Mouse (Mus musculus) adrenal gland, adult (tissue): ENCODE measurements around the gene Plcl1.
"Not testable (repeated sequence)": the region's sequence is repeated elsewhere in the genome, so short reads cannot be mapped to it uniquely, and the experiment has no call there.

Source experiments
- DNase-seq, 2 experiments: peaks; one replicate each; pipeline ENCODE4 v3.0.0; 2022 to 2023; ENCODE audit warnings: low spot score in 1 of 2; ENCODE audit not compliant: inconsistent age in 2 of 2

The Plcl1 gene

GRCm38 (mm10) chr1:55437095-55437494, 31.4 kb downstream of the Plcl1 start:
- no peak for DNase-seq

GRCm38 (mm10) chr1:55438617-55439016, 32.9 kb downstream of the Plcl1 start:
- no peak for DNase-seq

- no peak for DNase-seq
Measured at GRCm38 (mm10) chr1:55445043-55445688, 39.4 kb downstream of the Plcl1 start.

GRCm38 (mm10) chr1:55445689-55446044, 39.9 kb downstream of the Plcl1 start:
- DNase-seq, result no peak

- DNase-seq, result no peak
Measured at GRCm38 (mm10) chr1:55446273-55446672, 40.6 kb downstream of the Plcl1 start.

- DNase-seq, result no peak
Measured at GRCm38 (mm10) chr1:55446876-55447275, 41.2 kb downstream of the Plcl1 start.

GRCm38 (mm10) chr1:55447661-55448060, 41.9 kb downstream of the Plcl1 start:
- DNase-seq, result no peak

- no peak for DNase-seq
Measured at GRCm38 (mm10) chr1:55448104-55448503, 42.4 kb downstream of the Plcl1 start.

GRCm38 (mm10) chr1:55449779-55450178, 44.1 kb downstream of the Plcl1 start:
- DNase-seq, result no peak

- no peak for DNase-seq
Measured at GRCm38 (mm10) chr1:55454119-55454518, 48.4 kb downstream of the Plcl1 start.

- no peak for DNase-seq
Measured at GRCm38 (mm10) chr1:55462301-55462700, 56.6 kb downstream of the Plcl1 start.

- no peak for DNase-seq
Measured at GRCm38 (mm10) chr1:55473756-55474155, 68.0 kb downstream of the Plcl1 start.

GRCm38 (mm10) chr1:55474976-55475375, 69.3 kb downstream of the Plcl1 start:
- no peak for DNase-seq

GRCm38 (mm10) chr1:55487371-55487770, 81.7 kb downstream of the Plcl1 start:
- not testable (repeated sequence) for DNase-seq

GRCm38 (mm10) chr1:55488261-55488660, 82.5 kb downstream of the Plcl1 start:
- no peak for DNase-seq

GRCm38 (mm10) chr1:55489355-55489754, 83.6 kb downstream of the Plcl1 start:
- DNase-seq, result no peak

GRCm38 (mm10) chr1:55499872-55500271, 94.2 kb downstream of the Plcl1 start:
- DNase-seq, result peak in 1 of 2 experiments; percentile 29

- no peak for DNase-seq
Measured at GRCm38 (mm10) chr1:55500981-55501682, 95.4 kb downstream of the Plcl1 start.

GRCm38 (mm10) chr1:55505811-55506210, 100.1 kb downstream of the Plcl1 start:
- DNase-seq, result no peak

- DNase-seq, result no peak
Measured at GRCm38 (mm10) chr1:55507061-55507460, 101.3 kb downstream of the Plcl1 start.

- DNase-seq, result no peak
Measured at GRCm38 (mm10) chr1:55509587-55509986, 103.9 kb downstream of the Plcl1 start.

- DNase-seq, result no peak
Measured at GRCm38 (mm10) chr1:55512165-55512564, 106.4 kb downstream of the Plcl1 start.

GRCm38 (mm10) chr1:55512799-55513198, 107.1 kb downstream of the Plcl1 start:
- DNase-seq, result not testable (repeated sequence)
